Mouse (Mus musculus) olfactory bulb, adult 2 months (tissue): ENCODE data around the gene Rab5if.

ENCODE experiments used
- CTCF ChIP-seq: fragments of 200-500 bp; IDR thresholded peaks from 2 replicates; pipeline ENCODE4 v1.5.1; 2012; ENCODE audit warnings: low read depth, mild to moderate bottlenecking, low read length, moderate library complexity; ENCODE audit not compliant: insufficient read depth
- POLR2A ChIP-seq: fragments of 200-500 bp; IDR thresholded peaks from 2 replicates; pipeline ENCODE4 v1.6.1; 2012; ENCODE audit warnings: mild to moderate bottlenecking, low read depth, low read length, moderate library complexity; ENCODE audit not compliant: insufficient read depth

DNA sequence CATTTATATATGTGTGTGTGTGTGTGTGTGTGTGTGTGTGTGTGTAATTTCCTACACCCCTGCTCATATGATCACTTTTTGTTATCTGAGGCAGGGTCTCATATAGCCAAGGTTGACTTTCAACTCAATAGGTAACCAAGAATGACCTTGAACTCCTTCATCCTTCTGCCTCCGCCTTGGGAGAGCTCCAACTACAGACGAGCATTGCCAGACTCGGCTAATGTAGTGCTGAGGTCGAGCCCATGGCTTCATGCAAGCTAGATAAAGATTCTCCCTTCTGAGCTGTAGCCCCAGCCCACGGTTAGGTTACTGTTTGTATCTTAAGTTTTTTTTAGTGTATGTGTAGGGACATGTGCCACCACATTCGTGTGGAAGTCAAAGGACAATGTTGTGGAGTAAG, 39.0 kb downstream of the Rab5if start:
- TF ChIP-seq CTCF (no peak), POLR2A (no peak)
